Comparison of ENCODE assay signal across 25 mouse cellular contexts in the genomic region with DNA sequence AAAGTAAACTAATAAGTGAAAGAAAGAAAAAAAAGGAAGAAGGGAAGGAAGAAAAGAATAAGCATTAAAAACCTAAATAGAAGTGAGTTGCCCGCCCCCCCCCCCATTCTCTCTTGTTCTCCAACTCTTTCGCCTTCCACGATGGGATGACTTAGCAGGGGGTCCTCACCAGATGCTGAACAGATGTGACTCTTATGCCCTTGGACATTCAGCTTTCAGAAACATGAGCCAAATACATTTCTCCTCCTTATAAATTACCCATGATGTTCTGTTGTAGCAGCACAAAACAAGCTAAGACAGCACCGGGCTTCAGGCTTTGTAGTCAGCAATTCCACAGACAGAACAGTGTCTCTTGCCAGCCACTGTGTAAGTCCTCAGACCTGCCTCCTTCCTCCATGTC.
A peak's percentile ranks its signal among the peaks of the same experiment; 100 is the strongest.
DNase-seq lines count a peak whose midpoint lies in the region; ATAC-seq lines count a peak whose summit lies in the region.
"Had no signal": no experiment of that assay in that cellular context is flagged by ENCODE, and none has a peak within 500 bp of the region (broad histone marks: within the 10 kb centered on the region; RNA-seq: fewer than 3 reads in every experiment).

No protein-coding gene starts in this region.

- WGBS in hindbrain, embryonic 10.5 days: 69% methylated on average over 4 of the region's 4 CpGs
- WGBS in hindbrain, embryonic 12.5 days: 80% methylated on average over 4 of the region's 4 CpGs
- 57% methylated on average over 4 of the region's 4 CpGs for WGBS in embryonic facial prominence, embryonic 11.5 days
- WGBS in limb, embryonic 10.5 days: 65% methylated on average over 4 of the region's 4 CpGs
- 72% methylated on average over 4 of the region's 4 CpGs for WGBS in liver, embryonic 12.5 days (ENCODE audit: insufficient replicate concordance)

- H3K4me1 ChIP-seq in hindbrain, embryonic 10.5 days (replicated peaks): no peaks in the 10 kb centered on the region
- no peaks in the 10 kb centered on the region for H3K4me1 ChIP-seq in hindbrain, embryonic 12.5 days
- H3K4me1 ChIP-seq in embryonic facial prominence, embryonic 11.5 days (ENCODE audit: control insufficient read depth, insufficient read depth, low read length): no peaks in the 10 kb centered on the region
- peaks cover 4% of the 10 kb centered on the region; the same call in 1 of the 2 replicates for H3K4me1 ChIP-seq in limb, embryonic 10.5 days
- no peaks in the 10 kb centered on the region for H3K4me1 ChIP-seq in liver, embryonic 12.5 days
- H3K4me1 ChIP-seq: heart, embryonic 13.5 days had no signal

- ATAC-seq in hindbrain, embryonic 12.5 days (ENCODE audit: low FRiP score): no peak
- no peak for ATAC-seq in embryonic facial prominence, embryonic 11.5 days (replicated peaks; ENCODE audit: insufficient number of reproducible peaks, low FRiP score, low TSS enrichment, low read depth)
- no peak for ATAC-seq in liver, embryonic 12.5 days
- ATAC-seq: forebrain, embryonic 14.5 days; hindbrain, embryonic 16.5 days; Patski had no signal

- H3K36me3 ChIP-seq in hindbrain, embryonic 10.5 days: no peaks in the 10 kb centered on the region
- H3K36me3 ChIP-seq in hindbrain, embryonic 12.5 days: no peaks in the 10 kb centered on the region
- H3K36me3 ChIP-seq in embryonic facial prominence, embryonic 11.5 days (replicated peaks; ENCODE audit: control insufficient read depth, insufficient read depth, low read depth, low read length): no peaks in the 10 kb centered on the region
- H3K36me3 ChIP-seq in limb, embryonic 10.5 days: no peaks in the 10 kb centered on the region
- H3K36me3 ChIP-seq in liver, embryonic 12.5 days: no peaks in the 10 kb centered on the region
- H3K36me3 ChIP-seq: heart, embryonic 13.5 days had no signal

- peak; percentile 14 for DNase-seq in hindbrain, embryonic 10.5 days (ENCODE audit: low spot score)
- DNase-seq in embryonic facial prominence, embryonic 11.5 days (ENCODE audit: low spot score): peak; percentile 10
- DNase-seq in limb, embryonic 10.5 days (ENCODE audit: low spot score): peak; percentile 25
- DNase-seq in thymus, postnatal 25 days: no peak
- no peak for DNase-seq in cerebellum, postnatal 10 days
- DNase-seq: adrenal gland, postnatal 10 days; cerebellum, adult 11 months; cerebellum, adult 9-10 months; heart, adult 2 months; heart, postnatal 10 days; kidney, adult 2 months; layer of hippocampus, postnatal 36 days; left cerebral cortex, postnatal 4 days; midbrain, embryonic 14.5 days; right cerebral cortex, adult 18-20 months; thymus, adult 18-20 months; thymus, postnatal 36 days had no signal

- H3K9ac ChIP-seq in hindbrain, embryonic 12.5 days: no peak overlapping the region
- no peak overlapping the region for H3K9ac ChIP-seq in embryonic facial prominence, embryonic 11.5 days (replicated peaks; ENCODE audit: low read length)
- no peak overlapping the region for H3K9ac ChIP-seq in liver, embryonic 12.5 days
- H3K9ac ChIP-seq: heart, embryonic 13.5 days had no signal

- H3K27ac ChIP-seq in hindbrain, embryonic 10.5 days: no peak overlapping the region
- no peak overlapping the region for H3K27ac ChIP-seq in hindbrain, embryonic 12.5 days
- no peak overlapping the region for H3K27ac ChIP-seq in embryonic facial prominence, embryonic 11.5 days (replicated peaks; ENCODE audit: low read depth, low read length)
- no peak overlapping the region for H3K27ac ChIP-seq in limb, embryonic 10.5 days
- no peak overlapping the region for H3K27ac ChIP-seq in liver, embryonic 12.5 days
- H3K27ac ChIP-seq: heart, adult 2 months; heart, embryonic 13.5 days; macrophage; stomach, postnatal 0 days had no signal

- no peaks in the 10 kb centered on the region for H3K27me3 ChIP-seq in hindbrain, embryonic 10.5 days (ENCODE audit: insufficient read depth, poor library complexity, severe bottlenecking)
- H3K27me3 ChIP-seq in hindbrain, embryonic 12.5 days: no peaks in the 10 kb centered on the region
- H3K27me3 ChIP-seq in embryonic facial prominence, embryonic 11.5 days (ENCODE audit: control insufficient read depth, insufficient read depth, low read length): no peaks in the 10 kb centered on the region
- no peaks in the 10 kb centered on the region for H3K27me3 ChIP-seq in limb, embryonic 10.5 days (ENCODE audit: low read depth, poor library complexity, severe bottlenecking)
- no peaks in the 10 kb centered on the region for H3K27me3 ChIP-seq in liver, embryonic 12.5 days (replicated peaks)
- H3K27me3 ChIP-seq: heart, embryonic 13.5 days had no signal

- no peaks in the 10 kb centered on the region for H3K9me3 ChIP-seq in hindbrain, embryonic 10.5 days
- H3K9me3 ChIP-seq in hindbrain, embryonic 12.5 days (replicated peaks): no peaks in the 10 kb centered on the region
- no peaks in the 10 kb centered on the region for H3K9me3 ChIP-seq in embryonic facial prominence, embryonic 11.5 days (replicated peaks; ENCODE audit: control insufficient read depth, low read length)
- no peaks in the 10 kb centered on the region for H3K9me3 ChIP-seq in limb, embryonic 10.5 days (replicated peaks)
- H3K9me3 ChIP-seq in liver, embryonic 12.5 days (replicated peaks): no peaks in the 10 kb centered on the region
- H3K9me3 ChIP-seq: heart, embryonic 13.5 days had no signal

- H3K4me3 ChIP-seq in hindbrain, embryonic 10.5 days: no peak overlapping the region
- H3K4me3 ChIP-seq in hindbrain, embryonic 12.5 days: no peak overlapping the region
- no peak overlapping the region for H3K4me3 ChIP-seq in embryonic facial prominence, embryonic 11.5 days (ENCODE audit: low read depth, low read length)
- H3K4me3 ChIP-seq in limb, embryonic 10.5 days: no peak overlapping the region
- no peak overlapping the region for H3K4me3 ChIP-seq in liver, embryonic 12.5 days
- H3K4me3 ChIP-seq: heart, adult 2 months; heart, embryonic 13.5 days had no signal

- H3K4me2 ChIP-seq in hindbrain, embryonic 12.5 days (replicated peaks): no peak overlapping the region
- H3K4me2 ChIP-seq in embryonic facial prominence, embryonic 11.5 days (ENCODE audit: low read depth, low read length): no peak overlapping the region
- H3K4me2 ChIP-seq in liver, embryonic 12.5 days: no peak overlapping the region
- H3K4me2 ChIP-seq: heart, embryonic 13.5 days had no signal

Comparison
In these comparisons a context has a peak if more than half of its experiments do, and no peak if none do; other contexts are left out.
1. DNase-seq: peak in hindbrain, embryonic 10.5 days (single experiment), embryonic facial prominence, embryonic 11.5 days (single experiment) and limb, embryonic 10.5 days (single experiment); none in thymus, postnatal 25 days (single experiment) and cerebellum, postnatal 10 days (0 of 2).